Mouse (Mus musculus) bone marrow, adult 2 months (tissue): Measurements from ENCODE around the gene C2cd5.

Source experiments
- CTCF ChIP-seq: fragments of 200-500 bp; IDR thresholded peaks from 2 replicates; pipeline ENCODE4 v1.5.1; 2011; ENCODE audit warnings: low read length, control low read depth; ENCODE audit not compliant: control insufficient read depth, insufficient read depth
- POLR2A ChIP-seq: fragments of 200-500 bp; IDR thresholded peaks from 2 replicates; pipeline ENCODE4 v1.6.1; 2011; ENCODE audit warnings: low read depth, mild to moderate bottlenecking, control low read depth, low read length, borderline replicate concordance; ENCODE audit not compliant: control insufficient read depth

- TF ChIP-seq CTCF = no peak
- no peak for TF ChIP-seq POLR2A
Measured at GRCm38 (mm10) chr6:143129952-143130351, 30.0 kb upstream of the C2cd5 start.
